Mouse (Mus musculus) heart, adult 9 months (tissue): Measurements from ENCODE around the gene Tcfl5.

Source experiments
- DNase-seq, 2 experiments: peaks; one replicate each; pipeline ENCODE4 v3.0.0; 2022; ENCODE audit warnings: low spot score in 2 of 2

Gene Tcfl5

DNA sequence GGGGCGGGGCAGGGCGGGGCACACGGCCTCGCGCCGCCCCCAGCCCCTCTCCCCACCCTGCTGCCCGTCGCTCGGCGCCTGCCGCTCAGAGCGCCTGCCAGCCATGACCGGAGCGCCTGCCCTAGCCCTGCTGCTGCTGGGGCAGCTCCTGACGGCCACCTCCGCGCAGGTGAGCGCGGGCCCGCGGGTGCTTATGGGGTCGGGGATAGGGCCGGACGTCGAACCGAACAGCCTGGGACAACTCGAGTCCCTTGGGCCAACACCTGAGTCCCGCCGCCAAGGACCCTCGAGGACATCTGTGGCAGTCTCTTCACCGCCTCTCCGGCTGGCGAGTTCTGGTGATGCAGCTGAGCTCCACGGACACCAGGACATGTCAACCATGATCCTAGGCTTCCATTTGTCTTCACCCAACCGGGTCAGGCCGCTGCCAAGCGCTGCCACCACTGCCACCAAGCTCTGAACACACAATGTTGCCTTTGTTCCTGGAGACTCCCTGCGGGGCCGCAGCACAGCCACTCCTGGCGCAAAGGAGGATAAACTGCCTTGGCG, 44.3 kb downstream of the Tcfl5 start:
- no peak for DNase-seq

DNA sequence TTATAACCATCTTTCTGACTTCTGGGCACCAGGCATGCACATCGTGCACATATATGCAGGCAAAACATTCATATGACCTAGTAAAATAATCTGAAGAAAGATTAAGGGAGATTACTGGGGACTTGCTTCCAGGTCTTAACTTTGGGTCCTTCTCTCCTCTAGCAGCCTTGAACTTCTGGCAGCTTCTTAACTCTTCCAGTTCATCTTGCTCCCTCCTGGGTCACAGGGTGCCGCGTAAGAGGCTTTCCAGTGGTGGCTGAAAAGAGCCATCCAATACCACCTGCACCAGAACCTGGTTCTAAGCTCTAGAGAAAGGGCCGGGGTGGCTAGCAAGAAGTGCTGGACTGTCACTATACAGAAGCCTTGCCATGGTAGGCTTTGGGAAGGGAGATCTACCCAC, 45.0 kb downstream of the Tcfl5 start, which contains the start of gene Col9a3:
Gene Col9a3, plus strand, starts transcription at position 301 of the 400 bp plus-strand sequence.
- DNase-seq: no peak

DNA sequence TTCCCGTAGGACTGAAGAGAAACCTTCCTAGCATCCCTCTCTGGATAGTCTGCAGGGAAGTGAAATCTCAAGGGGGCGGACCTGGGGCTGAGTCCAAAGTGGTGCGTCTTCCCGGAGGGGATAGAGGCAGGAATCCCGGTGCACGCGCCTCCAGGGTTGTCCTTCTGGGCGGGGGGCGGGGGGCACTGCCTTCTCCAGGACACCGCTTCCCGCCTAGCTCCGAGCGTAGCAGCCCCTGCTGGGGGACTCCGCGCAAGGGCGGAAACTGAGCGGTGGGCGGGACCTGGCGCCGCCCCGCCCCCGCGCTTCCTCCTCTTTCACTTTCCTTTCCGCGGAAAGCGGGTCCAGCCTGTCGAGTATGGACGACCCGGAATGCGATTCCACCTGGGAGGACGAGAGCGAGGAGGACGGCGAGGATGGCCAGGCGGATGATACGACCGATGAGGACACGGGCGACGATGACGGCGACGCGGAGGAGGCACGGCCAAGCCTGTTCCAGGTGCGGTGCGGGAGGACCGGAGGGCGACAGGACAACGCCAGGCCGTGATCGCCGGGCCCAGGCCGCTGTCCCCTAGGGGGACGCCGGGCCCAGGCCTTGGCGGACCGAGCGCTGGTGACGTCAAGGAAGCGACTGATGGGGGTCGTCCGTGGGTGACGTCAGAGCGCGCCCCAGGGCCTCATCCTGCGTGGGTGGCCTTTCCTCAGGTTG, 53.2 kb downstream of the Tcfl5 start, which contains the start of gene Ogfr:
Gene Ogfr, plus strand, starts transcription at position 123 of the 709 bp plus-strand sequence.
- peak; percentile 86 to 87 for DNase-seq

DNA sequence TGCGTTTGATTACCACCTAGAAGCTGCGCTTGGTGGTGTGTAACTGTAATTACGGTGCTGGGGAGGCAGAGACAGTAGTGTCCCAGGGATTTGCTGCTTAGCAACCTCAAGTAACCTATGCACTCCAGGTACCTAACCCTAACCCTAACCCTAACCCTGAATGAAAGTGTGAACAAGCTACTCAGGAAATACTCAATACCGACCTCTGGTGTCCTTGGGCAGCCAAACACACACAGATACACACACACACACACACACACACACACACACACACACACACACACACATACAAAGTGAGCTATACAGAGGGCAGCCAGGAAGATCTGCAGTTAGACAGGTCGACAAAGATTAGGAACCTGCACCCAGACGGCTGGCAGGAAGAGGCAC, 53.8 kb downstream of the Tcfl5 start:
- DNase-seq: no peak

DNA sequence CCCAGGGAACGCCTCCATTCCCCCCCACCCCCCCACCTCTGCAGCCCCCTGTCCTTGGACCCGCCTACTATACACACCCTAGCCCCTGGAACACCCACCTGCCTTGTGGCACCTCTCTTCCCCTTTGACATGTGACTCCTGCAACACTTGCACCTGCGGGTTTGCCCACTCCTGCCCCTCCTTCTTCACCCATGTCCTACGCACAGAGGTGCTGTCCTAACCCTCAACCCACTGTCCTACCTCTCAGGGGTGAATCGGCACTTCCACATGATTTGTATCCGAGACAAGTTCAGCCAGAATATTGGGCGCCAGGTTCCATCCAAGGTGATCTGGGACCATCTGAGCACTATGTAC, 59.4 kb downstream of the Tcfl5 start:
- no peak for DNase-seq

DNA sequence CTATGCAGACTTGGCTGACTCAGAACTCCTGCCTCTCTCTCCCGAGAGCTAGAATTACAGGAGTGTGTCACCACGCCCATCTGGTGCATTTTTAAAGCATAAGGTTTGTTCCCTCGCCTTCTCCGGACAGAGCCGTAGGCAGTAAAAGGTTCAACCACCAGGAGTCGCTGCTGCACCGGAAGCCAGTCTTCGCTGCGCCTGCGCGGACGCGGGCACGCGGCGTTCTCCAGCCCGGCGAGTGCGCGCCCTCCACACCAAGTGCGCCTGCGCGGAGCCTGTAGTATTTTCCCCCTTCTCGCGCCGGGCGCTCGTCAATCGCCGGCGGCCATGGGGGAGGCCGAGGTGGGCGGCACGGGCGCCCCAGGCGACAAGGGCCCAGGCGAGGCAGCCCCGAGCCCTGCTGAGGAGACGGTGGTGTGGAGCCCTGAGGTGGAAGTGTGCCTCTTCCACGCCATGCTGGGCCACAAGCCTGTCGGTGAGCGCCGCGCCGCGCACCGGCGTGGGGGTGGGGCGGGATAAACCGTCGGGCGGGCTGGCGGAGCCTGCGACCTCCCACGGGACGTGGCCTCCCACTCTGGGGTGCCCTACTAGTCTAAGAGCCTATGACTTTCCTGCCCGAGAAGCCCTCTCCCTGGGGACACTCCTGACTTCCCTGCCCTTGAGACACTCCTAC, 59.9 kb downstream of the Tcfl5 start:
- peak; percentile 94 to 95 for DNase-seq

DNA sequence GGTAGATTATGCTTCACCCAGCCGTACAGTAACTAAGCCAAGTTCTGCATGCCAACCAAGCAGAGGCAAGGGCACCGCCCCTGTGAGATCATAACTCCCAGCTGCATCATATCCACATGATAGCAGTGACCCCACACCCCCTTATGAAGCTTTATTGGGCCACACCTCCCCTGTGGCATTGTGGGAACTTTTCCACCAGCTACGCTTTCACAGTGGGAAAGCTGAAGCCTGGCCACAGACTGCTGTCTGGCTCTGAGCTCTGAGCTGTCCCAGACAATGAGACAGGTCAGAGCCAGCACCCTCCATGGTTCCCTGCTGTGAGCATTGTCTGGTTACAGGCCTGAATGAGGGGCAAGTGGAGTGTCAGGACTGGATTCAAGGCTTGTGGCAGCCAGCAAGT, 61.5 kb downstream of the Tcfl5 start, which contains the start of gene Mrgbp:
Gene Mrgbp, plus strand, starts transcription at position 303 of the 400 bp plus-strand sequence.
- DNase-seq: peak in 1 of 2 experiments; percentile 29

DNA sequence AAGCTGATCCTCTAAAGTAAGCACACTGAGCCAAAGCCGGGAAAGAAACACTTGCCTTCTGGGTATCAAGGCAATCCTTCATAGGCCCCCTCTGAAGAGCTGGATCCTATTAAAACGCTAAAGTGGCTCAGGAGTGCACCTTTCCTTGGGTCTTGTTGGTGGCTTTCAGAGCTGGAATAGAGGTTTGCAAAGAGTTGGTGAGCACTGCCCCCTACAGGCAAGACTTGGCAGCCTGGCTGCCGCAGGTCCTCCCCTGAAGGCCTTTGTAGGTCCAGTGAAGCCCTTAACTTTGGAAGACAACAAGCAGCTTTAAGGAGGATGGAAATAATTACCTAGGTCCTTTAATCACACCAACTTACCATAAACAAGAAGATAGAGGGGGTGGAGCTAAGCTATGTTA, 63.8 kb downstream of the Tcfl5 start:
- DNase-seq: peak in 1 of 2 experiments; percentile 50

DNA sequence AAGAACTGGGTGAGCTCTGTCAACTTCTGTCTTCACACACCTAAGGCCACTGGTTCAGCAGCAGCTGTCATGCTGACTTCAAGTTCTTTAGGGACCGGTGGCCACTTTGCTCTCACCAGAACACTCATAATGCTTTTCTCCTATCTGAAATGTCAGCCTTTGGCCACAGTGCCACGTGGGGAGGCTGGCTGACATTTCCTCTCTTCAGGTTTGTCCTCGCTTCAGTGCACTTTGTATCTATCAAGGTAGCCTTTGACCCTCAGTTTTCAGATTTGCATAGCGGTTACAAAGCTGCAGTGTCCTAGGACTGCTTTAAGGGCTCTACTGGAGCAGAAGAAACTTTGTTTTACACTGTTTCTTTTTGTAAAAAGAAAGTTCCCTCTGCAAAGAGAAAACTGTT, 66.0 kb downstream of the Tcfl5 start:
- no peak for DNase-seq
